Mouse (Mus musculus) v-Abl transformed pro-B cells (cell line): ENCODE results near the gene Mbl1.

Experiments used
- in situ Hi-C, 2 experiments: fragments of 400-800 bp; cut with MboI; formaldehyde crosslinking; loops; one replicate each; pipeline ENCODE4 v1.15.1; 2025; ENCODE audit not compliant: unreplicated experiment in 2 of 2

The Mbl1 gene

DNA sequence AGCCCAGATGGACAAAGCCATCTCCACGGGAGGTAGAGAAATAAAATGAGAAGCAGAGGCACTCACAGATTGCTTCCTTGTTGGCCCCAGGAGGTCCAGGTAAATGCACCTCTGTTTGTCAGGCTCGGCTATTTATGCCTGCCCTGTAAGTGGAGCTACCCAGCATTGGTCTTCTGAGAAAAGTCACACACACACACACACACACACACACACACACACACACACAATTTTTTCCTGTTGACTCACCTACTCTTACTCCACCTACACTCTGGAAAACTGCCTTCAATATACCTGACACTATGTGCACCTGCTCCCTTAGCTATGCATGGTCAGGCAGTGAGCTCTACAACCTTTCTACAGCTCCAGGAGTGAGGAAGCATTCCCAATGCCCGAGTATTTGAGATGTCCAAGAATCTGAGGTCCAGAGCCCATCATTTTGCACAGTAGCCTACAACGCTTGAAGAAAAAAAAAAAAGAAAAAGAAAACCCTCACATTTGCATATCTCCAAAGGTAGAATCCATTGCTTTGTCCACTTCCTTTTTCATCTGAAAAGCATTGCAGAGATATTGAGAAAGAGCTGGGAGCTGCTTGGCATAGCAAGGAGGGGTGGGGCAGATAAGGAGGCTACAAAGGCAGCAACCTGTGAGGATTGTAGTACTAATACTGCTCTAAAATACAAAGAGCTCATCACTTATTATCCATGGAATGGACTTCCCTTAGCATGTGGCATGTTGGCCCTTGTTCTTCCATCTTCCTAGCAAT is 34.0 kb downstream of the Mbl1 start, which contains the start of gene Sftpd:
TSS of gene Sftpd (minus strand) at position 91 of the 763 bp plus-strand sequence.
- in situ Hi-C loops = no loop called here

DNA sequence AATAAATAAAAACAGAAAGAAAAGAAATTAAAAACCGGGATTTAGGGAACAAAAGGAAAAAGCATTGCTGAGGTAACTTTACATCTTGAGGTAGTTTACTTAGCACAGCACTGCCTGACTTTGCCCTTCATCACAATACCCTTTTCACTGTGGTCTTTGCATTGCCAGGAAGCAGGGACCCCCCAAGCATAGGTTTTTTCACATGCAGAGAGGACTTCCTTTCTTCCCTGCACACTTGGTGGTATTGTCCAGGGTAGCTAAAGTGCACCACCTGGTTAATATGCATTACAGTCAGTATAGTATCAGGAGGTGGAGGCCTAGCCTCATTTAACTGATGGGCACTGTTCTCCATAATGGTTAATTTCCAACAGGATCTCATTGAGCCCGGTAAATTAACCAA is 38.2 kb downstream of the Mbl1 start:
- in situ Hi-C loops = no loop called here

DNA sequence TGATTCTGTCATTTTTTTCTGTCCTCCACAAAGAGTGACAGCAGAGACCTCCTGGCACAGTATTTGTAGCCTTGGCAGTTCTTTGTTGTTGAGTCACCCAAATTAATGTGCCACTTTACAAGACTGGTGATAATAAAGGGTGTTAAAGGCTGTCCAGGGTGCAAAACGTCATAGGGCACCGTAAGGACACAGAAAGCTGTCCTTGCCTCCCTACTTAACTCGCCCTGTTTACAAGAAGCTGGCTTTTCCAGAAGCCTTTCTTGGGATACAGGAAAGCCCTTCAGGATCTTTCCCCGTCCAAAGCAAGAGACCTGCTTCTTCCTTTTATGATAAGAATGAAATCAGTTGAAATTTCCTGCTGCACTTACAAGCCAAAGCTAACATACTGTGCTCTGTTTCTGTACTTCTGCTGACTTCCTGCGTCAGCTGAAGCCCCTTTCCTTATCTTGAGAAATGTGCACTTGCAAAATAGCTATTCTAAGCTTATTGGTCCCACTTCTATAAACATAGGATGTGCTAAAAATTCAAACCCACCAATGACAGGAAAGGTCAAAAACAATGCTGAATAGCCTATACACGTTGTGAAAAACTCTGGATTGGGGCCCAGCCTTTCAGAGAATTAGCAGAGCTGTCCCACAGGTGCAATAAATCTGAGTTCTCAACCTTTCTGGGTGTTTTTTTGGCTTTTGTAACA is 46.9 kb downstream of the Mbl1 start:
- in situ Hi-C loops = no loop called here
